Mouse (Mus musculus): ENCODE measurements at regions not wholly inside any gene's neighbourhood (a gene's known extent, or its start where the extent isn't known, plus 50 kb on each side); places are given as distances from the start of the nearest gene placed in this dataset.

DNA sequence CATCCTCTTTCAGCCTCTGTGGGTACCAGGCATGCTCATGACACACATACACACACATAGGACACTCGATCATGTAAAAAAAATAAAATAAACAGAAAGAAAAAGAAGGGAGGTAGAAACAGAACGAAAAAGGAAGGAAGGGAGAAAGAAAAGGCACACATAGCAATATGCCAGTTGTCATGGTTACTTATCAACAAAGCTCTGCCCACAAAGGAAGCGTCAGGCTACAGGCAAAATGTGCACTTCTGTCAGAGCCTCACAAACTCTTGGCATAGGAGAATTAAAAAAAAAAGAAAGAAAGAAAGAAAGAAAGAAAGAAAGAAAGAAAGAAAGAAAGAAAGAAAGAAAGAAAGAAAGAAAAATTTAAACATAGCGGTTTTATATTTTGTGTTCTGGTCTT, 56.9 kb upstream of the Sox2 start:
- no peak for DNase-seq (ENCODE audit: low spot score in 2 of 2)

DNA sequence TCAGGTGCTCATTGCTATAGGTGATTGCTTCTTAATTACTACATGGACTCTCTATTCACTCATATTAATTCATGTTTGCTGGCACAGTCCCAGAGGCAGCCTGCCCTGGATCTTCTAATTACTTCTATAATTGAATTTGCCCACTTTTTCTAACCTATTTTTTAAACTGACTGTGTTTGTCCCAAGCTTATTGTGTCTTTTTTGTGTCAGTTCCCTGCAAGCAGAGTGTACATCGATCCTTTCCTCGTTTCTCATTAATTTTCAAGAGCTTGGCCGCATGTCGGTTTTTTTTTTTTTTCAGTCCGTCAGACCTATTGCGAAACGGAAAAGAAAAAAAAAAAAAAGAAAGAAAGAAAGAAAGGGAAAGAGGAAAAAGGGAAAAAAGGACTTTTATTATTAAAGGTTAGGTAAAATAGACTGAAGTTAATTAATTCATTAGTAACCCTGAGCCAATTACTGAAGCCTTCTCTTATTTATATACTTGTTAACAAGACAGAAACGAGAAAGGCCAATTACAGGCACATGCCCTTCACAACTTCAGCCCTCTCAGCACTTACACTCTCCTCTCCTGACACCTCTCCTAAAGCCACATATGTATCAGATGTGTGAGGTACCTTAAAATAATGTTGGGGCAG, 72.2 kb upstream of the Sox2 start:
- no peak for DNase-seq (ENCODE audit: low spot score in 2 of 2)

DNA sequence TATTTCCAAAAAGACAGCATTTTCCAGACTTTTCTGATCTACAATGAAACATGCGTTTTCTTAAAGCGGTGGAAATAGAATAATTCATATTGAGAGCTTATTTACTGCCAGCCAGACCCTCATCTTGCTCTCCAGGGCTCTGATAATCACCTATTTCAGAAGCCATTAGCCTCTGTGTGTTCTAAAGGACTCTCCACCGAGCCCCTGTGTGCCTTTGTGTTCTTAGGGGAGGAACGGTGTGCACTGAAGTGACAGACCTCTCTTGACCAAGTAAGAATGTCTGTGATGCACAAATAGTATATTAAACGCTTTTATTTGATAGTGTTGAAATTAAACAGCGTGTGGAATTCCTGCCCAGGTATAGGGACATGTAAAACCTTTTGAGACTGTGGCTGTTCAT, 73.1 kb upstream of the Sox2 start:
- no peak for DNase-seq (ENCODE audit: low spot score in 2 of 2)

DNA sequence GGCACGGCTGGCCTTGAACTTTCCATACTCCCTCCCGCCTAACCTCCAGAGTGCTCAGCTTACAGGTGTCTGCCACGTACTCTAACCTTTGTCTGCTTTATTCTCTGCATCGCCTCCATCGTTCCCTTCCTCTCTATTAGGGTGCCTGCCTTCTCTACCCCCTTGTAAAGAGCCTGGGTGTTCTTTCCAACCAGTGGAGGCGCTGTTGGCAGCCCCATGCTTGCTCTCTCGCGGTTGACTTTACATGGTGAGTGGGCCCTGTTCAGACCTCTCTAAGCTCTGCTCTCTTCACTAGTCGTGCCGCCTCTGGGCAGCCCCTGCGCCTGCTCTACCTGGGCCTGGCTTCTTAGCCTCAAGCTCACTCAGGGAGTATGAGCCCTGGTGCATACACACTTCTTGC, 74.0 kb upstream of the Sox2 start:
- no peak for DNase-seq (ENCODE audit: low spot score in 2 of 2)

DNA sequence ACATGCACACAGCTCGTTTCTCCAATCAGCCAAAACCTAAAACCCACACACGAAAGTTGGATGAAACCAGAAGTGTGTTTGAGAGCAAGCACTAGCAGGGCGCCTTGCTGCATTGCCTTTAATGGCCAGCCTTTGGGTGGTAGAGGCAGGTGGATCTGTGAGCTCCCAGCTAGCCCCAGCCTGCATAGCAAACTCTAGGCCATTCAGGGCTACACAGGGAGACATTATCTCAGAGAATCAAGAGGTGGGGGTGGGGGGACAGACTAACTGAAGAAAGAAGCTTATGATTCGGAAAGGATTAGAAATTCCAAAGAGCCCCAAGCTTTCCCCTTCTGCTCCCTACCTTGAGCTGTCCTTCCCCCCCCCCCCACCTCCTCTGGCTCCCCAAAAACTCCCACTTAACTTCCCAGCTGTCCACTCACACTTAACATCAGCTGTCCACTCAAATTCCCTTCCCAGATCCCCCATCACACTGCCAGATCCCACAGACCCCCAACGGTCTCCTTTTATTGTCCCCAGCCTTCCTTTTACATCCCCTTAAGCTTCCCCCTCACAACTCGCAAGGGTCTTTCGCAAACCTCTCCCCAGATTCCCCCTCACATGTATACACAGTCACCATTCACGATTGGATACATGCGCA, 75.4 kb upstream of the Sox2 start:
- no peak for DNase-seq (ENCODE audit: low spot score in 2 of 2)

DNA sequence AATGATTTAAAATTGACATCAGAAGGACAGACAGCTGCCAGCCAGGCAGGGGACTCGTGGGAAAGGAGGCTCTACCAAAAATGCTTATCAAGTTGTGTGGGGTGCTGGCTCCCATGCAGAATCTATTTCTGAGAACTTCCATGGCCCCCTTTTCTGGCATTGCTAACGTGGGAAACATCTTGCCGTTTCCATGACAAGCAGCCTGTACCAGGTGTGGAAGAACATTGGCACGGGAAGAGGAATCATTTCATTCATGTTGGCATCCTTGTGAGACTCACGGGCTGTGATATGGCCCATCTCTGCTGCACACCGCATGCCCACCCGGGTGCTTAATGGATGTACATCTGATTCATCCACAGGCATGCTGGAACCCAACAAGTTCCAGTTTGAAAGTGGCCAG, 76.9 kb upstream of the Sox2 start:
- no peak for DNase-seq (ENCODE audit: low spot score in 2 of 2)

DNA sequence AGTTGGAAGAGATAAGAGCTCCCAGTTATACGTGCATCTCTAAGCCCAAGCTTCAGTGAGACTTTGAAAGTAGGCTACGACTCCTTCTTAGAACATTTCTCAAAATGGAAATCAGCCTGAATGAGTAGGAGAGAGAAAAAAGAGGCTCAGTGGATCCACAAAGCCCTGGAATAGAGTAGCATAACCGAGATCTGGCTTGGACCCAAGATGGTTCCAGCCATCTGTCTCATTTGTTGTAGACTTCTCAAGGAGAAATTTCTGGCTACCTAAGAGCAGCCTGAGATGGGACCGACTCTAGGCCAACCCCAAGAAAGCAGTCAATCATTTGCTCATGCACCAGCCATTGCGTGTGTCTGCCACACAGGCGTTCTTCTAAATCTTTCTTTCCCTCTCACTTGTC, 78.1 kb upstream of the Sox2 start:
- no peak for DNase-seq (ENCODE audit: low spot score in 2 of 2)

DNA sequence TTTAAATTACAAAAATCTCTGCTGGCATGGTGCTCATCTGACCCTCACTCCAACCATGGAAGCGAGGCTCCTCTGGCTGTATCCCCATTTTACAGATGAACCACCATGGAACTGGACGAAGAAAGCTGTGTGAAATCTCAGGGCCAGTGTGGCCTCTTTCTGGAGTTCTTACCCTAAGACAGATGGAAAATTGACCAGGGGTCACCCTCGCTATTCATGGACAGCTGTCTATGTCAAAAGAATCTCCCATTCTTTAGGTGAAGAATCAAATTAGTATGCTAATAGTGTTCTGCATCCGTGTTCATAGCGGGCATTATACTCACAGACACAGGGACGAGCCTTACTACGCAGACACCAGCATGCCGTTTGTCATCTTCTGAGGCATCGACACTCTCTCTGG, 78.6 kb upstream of the Sox2 start:
- DNase-seq (ENCODE audit: low spot score in 2 of 2): no peak

DNA sequence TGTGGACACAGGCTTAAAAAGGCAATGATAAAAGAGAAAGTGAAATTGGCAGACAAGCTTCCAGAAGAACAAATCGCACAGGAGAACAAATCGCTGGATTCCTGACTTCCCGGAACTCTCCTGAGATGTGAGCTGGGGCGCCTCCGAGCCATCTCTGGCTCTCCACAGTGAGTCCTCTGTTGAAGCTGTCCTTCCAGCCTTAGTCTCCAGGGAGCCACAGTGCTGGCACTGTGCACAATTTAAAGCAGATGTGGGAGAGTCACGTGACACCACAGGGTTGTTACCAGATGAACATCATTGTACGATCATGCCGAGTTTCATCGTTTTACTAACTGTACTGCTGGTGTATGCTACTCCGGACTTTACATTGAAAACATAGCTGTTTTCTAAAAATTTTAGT, 80.2 kb upstream of the Sox2 start:
- no peak for DNase-seq (ENCODE audit: low spot score in 2 of 2)

DNA sequence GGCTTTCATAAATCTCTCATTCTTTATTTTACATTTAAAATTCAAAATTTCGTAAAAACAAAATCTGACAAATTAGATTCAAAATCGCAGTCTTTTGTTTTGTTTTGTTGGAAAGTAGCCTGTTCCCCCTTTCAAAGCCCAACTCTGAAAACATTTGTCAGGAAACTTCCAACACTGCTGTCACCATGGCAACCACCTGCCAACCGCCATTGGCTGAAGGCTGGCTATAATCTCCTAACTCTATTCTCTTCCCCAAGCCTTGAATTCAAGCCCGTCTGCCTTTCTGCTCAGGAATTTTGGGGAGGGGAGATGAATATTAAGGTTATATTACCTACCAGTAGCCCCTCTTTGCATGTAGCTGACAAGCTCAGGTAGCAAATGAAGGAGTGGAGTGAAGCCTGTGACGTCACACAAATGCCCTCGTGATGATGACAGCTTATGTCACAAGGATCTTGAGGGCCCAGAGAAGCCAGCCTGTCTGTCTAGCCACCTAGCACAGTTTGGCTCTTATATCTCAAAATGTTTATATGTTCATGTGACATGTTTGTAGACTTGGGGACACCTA, 82.0 kb upstream of the Sox2 start:
- DNase-seq (ENCODE audit: low spot score in 2 of 2): no peak

DNA sequence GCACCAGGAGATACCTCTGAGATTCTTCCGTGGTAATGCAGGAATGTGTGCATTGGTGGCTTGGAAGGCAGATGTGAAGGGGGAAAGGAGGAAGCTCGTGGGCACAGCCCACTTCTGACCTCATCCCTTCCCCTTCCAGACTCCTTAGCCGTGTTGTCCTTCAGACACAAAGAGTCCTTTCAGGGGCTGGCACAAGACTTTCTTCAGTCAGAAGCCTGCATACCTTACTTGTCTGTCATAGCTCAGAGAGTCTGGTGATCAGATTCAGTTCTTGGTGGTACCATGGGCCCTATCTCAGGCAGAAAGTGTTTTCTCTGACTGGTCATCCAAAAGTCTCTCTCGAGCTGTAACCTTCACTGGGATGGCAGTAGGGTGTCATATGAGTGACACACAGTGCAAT, 84.8 kb upstream of the Sox2 start:
- no peak for DNase-seq (ENCODE audit: low spot score in 2 of 2)

DNA sequence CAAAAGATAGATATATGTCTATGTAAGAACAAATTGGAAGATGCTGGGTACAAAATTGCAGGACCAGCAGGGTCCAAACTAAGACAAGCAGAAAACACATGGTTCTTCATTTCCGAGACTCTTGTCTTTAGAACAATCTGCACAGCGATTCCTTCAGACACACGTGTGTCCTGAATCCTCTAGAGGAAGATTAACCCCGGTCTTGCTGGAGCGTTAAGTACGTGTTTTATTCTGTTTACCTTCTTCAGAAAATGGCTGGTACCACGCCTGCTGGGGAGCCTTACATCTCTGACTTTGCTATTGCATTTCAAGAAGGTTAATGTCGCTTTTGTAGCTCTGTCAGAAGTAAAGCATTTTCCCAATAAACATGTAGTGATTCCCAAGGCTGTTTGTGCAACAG, 87.3 kb upstream of the Sox2 start:
- DNase-seq (ENCODE audit: low spot score in 2 of 2): no peak

DNA sequence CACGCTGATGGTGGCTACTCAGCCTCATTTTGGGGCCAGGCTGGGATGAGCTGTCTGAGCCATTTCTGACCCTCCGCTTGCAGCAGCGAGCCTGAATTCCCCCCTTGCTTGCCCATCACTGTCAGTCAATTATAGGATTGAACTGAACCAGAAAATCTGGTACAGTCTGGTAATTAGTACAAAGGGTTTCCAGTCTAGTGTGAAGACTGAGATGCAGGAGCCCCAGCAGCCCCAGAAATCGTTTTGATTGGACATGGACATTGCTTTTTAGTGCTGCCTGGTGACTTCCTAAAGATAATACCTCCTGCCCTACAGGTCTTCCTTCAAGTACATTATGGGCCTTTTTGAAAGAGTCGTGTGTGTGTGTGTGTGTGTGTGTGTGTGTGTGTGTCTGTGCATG, 88.5 kb upstream of the Sox2 start:
- no peak for DNase-seq (ENCODE audit: low spot score in 2 of 2)

DNA sequence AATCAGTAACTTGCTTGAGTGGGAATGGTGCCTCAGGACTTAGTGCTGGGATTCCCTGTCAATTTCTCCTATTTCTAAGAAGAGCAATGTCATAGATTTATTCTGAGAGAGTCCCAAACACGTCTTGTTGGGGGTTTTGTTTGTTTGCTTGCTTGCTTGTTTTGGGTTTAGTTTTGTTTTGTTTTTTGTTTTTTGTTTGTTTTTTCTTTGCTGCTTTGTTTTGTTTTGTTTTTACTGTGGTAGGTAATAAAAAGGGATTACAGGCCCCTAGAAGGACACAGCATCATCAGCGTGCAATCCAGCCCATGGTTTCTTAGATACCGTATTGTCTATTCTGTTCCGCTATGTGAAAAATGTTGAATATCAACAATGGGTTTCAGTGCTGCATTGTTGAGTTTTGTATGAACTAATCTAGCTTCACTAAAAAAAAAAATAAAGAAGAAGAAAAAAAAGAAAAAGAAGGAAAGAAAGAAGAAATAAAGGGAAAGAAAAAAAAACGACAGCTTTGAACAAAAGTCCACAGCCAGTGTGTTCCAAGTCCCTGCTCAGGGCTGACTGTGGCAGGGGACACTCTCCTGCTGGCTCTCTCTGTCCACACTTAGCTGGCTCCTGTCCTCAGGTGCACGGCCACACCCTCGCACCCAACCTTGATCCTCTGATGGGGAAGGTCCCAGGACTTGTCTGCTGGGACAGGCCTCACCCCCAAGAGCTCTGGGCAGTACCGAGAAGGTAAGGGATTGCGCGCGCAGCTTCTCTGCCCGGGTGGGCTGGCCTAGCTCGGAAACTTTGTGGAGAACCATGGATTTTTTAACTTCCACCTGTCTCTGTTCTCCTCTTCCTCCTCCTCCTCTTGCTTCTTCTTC, 90.1 kb upstream of the Sox2 start:
- no peak for DNase-seq (ENCODE audit: low spot score in 2 of 2)

DNA sequence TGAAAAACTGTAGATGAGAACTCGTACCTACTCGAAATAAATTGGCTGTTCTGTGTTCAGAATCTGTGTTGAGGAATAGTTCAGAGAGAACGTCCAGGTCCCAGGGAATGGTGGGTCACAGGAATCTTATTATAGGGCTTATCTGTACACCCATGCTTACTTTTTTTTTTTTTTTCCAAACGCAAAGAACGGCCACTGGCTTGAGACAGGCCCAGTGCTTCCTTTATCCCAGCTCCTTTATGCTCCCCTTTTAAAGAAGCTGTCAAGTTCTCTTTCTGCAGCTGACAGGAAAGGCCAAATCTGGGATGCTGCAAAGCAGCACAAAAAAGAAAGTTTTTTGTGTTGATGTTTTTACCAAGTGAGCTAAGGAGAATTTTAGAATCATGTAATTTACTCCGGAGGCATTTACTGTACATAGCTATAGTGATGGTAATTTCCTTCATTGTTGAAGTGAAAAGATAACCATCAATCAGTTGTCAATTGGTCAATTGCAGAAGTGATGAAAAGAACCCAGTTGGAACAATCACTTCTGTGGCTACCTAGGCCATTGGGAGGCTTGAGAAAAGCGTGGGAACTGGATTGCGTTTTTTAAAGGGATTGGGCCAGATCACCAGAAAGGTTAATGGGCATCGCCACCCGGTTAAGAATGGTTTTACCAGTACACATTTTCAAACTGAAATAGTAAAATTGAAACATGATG, 91.2 kb upstream of the Sox2 start:
- DNase-seq (ENCODE audit: low spot score in 2 of 2): no peak

DNA sequence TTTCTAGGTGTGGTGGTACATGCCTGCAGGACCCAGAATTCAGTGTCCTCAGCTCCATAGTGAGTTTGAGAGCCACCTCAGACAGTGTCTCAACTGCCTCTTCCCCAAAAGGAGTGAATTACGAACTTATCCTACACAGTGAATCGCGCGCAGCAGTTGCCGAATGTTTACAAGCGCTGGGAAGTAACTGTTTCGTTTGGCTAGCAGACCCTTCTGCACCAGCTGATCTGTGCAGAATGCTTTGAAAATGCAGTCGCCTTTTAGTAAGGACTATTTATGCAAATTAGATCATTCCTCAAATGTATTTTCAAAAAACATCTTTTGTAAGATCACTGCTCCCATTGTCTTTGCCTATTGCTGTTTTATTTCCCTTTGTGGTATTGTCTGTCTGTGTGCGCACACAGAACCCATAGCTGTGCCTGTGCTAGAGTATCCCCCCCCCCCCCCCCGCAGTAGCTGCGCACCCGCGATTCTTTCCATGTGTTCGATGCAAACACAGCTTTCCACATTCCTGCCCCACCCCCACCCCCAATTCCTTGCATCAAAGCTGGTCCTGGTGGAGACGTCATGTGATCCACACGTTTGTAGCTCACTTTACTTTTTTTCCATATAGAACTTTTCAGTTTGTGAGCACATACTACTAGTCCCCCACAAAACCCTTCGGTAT, 97.5 kb upstream of the Sox2 start:
- DNase-seq (ENCODE audit: low spot score in 2 of 2): no peak

DNA sequence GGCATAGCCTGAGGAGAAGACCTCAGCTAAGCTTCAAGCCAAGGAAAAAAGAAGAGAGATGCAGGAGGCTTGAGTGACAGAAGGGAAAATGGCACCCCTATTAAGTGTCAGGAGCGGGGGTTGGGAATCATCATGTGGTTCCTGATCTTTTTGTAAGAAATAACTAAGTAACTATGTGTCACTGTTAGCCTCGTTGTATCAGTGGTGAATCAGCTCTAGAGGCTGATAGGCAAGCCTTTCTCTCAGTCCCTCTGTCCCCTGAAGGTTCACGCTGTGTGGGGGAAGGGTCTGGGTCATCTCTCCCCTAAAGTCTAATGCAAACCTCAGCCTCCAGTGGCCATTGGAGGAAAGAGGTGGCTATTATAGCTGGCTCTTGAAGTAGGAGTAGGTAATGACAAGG, 99.1 kb upstream of the Sox2 start:
- DNase-seq (ENCODE audit: low spot score in 2 of 2): no peak

DNA sequence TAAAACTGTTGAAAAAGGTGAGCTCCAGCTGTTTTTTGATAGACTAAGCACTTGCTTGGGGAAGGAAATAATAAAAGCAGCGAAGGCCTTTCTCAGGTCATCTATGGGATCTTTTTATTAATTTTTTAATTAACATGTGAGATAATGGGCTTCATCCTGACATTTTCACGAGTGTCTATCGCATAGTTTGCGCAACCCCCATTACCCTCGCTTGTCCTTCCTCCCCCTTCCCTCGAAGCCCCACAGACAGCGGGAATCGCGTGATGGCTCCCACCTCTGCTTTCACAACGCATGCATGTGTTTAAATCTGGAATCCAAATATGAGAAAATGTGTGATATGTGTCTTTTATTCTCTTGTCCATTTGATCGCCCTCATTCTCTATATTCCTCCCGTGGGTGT, 100.0 kb upstream of the Sox2 start:
- DNase-seq (ENCODE audit: low spot score in 2 of 2): no peak

DNA sequence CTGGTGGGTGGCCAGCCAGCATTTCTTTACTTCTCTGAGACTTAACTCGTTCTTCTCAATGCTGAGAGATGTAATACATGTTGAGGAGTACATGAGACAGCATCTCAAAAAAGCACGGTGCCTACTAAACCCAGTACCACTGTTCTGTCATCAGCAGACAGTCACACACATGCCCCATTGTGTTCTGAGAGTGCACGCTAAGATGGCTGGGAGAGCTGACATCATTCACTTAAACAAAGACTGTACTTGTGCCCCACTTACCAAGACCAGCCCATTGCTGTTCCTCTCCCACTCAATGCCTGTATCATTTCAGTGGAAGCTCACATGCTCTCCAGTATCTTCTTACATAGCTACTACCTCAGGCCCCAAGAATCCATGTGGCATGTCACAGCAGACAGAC, 117.8 kb upstream of the Sox2 start:
- no peak for DNase-seq (ENCODE audit: low spot score in 2 of 2)

DNA sequence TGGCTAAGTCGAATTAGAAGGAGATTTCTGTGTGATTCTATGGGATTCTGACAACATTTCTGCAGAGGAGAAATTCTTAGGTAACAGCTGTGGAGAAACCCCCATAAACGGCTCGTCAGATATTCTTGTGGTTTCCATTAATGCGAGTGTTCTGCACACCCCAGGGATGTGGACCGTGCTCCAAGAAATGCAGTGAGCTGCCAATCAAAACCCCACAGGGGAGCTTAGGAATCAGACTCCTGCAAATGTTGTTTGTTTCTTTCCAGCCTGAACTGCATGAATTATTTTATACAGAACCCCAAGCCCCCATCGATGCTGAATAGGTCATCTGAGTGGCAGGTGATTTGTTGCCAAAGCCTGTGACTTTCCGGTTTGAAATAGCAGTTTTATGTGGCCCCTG, 118.4 kb upstream of the Sox2 start:
- no peak for DNase-seq (ENCODE audit: low spot score in 2 of 2)

DNA sequence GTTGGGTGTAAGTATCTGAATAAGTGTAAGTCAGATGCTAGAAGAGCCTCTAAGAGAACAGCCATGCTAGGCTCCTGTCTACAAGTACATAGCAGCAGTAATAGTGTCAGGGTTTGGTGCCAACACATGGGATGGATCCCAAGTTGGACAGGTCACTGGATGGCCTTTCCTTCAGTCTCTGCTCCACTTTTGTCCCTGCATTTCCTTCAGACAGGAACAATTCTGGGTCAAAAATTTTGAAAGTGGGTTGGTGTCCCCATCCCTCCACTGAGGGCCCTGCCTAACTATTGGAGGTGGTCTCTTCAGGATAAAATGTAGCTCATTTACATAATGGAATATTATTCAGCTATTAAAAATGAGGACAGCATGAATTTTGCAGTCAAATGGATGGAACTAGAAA, 122.7 kb upstream of the Sox2 start:
- no peak for DNase-seq (ENCODE audit: low spot score in 2 of 2)

DNA sequence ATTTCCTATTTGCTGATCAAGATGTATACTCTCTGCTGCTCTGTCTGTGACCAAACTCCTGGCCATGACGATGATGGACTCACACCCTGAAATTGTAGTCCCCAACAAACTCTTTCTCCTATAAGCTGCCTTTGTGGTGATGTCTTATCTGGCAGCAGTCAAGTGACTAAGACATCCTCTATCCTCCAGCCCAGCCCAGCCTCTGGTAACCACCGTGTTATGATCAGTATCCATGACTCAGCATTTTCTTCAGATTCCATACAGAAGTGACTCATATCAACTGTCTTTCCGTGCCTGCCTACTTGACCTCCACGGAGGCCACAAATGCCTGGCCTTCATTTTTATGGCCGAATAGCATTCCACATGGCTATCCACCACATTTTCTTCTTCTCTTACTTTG, 124.5 kb upstream of the Sox2 start:
- no peak for DNase-seq (ENCODE audit: low spot score in 2 of 2)

All from thymus, postnatal 10 days (tissue).